Mouse (Mus musculus) G1E-ER4 (cell line): ENCODE measurements around the gene Ccm2. TPM values are rescaled to one million over a fixed set of nuclear protein-coding genes. Genes with fewer than 3 reads are reported as not detected.

Experiments
- GATA1 ChIP-seq: IDR thresholded peaks from one replicate; pipeline ENCODE4 v1.8.0; 2012; ENCODE audit warnings: low read length, inconsistent platforms
- polyA plus RNA-seq: library from polyadenylated mRNA; stranded (reverse); fragments of >175 nt; gene quantifications from 2 replicates; pipeline ENCODE4 v1.2.3, GENCODE M21; 2012

The Ccm2 gene
- polyA plus RNA-seq, 1 experiment, result 44.2 TPM

- no peak for TF ChIP-seq GATA1
These were observed 57.4 kb downstream of the Ccm2 start for GRCm38 (mm10) chr11:6603887-6604603.

GRCm38 (mm10) chr11:6604604-6604936 lies 57.9 kb downstream of the Ccm2 start:
- TF ChIP-seq GATA1, result no peak

GRCm38 (mm10) chr11:6605021-6605481 lies 58.4 kb downstream of the Ccm2 start:
- TF ChIP-seq GATA1, result no peak

- no peak for TF ChIP-seq GATA1
These were observed 59.1 kb downstream of the Ccm2 start, which contains the start of gene Nacad for GRCm38 (mm10) chr11:6605491-6606399. Nacad (minus strand) TSS chr11:6606053.

GRCm38 (mm10) chr11:6615250-6616205 lies 68.8 kb downstream of the Ccm2 start:
- no peak for TF ChIP-seq GATA1

GRCm38 (mm10) chr11:6623704-6624103 lies 77.0 kb downstream of the Ccm2 start:
- no peak for TF ChIP-seq GATA1

GRCm38 (mm10) chr11:6624619-6625382 lies 78.1 kb downstream of the Ccm2 start:
- TF ChIP-seq GATA1, result no peak

GRCm38 (mm10) chr11:6625478-6626387 lies 79.0 kb downstream of the Ccm2 start, which contains the start of gene Tbrg4:
Tbrg4 (minus strand) TSS chr11:6626067.
- no peak for TF ChIP-seq GATA1

GRCm38 (mm10) chr11:6626388-6626772 lies 79.7 kb downstream of the Ccm2 start:
- no peak for TF ChIP-seq GATA1

- TF ChIP-seq GATA1, result no peak
These were observed 81.0 kb downstream of the Ccm2 start for GRCm38 (mm10) chr11:6627731-6628130.

- TF ChIP-seq GATA1, result no peak
These were observed 81.9 kb downstream of the Ccm2 start for GRCm38 (mm10) chr11:6628568-6628967.

- TF ChIP-seq GATA1, result no peak
These were observed 83.0 kb downstream of the Ccm2 start for GRCm38 (mm10) chr11:6629655-6630054.

- no peak for TF ChIP-seq GATA1
These were observed 89.5 kb downstream of the Ccm2 start for GRCm38 (mm10) chr11:6636150-6636549.
